Mouse (Mus musculus) kidney, embryonic 15.5 days (tissue): Measurements from ENCODE around the gene Trio. TPM values are rescaled to one million over a fixed set of nuclear protein-coding genes. Genes with fewer than 3 reads are reported as not detected.

Experiments used
- ATAC-seq: fragments of 200-750 bp; cut with Nextera tagmentation; replicated peaks from 2 replicates; pipeline ENCODE4 v1.8.0; 2017; ENCODE audit warnings: moderate TSS enrichment; ENCODE audit not compliant: low FRiP score
- H3K27ac ChIP-seq: fragments of 300-500 bp; sonication (generic); 2 replicates; pipeline ENCODE4 v1.5.1; 2015; ENCODE audit warnings: mild to moderate bottlenecking, inconsistent platforms
- H3K27me3 ChIP-seq: fragments of 300-500 bp; sonication (generic); 2 replicates; pipeline ENCODE4 v1.6.1; 2015; ENCODE audit warnings: inconsistent platforms
- H3K36me3 ChIP-seq: fragments of 300-500 bp; sonication (generic); 2 replicates; pipeline ENCODE4 v1.6.1; 2015; ENCODE audit warnings: inconsistent platforms
- H3K4me1 ChIP-seq: fragments of 300-500 bp; sonication (generic); 2 replicates; pipeline ENCODE4 v1.6.1; 2015; ENCODE audit warnings: inconsistent platforms
- H3K4me2 ChIP-seq: fragments of 300-500 bp; sonication (generic); 2 replicates; pipeline ENCODE4 v1.6.1; 2015; ENCODE audit warnings: moderate library complexity, mild to moderate bottlenecking, inconsistent platforms
- H3K4me3 ChIP-seq: fragments of 300-500 bp; sonication (generic); replicated peaks from 2 replicates; pipeline ENCODE4 v1.5.1; 2015; ENCODE audit warnings: mild to moderate bottlenecking, inconsistent platforms
- H3K9ac ChIP-seq: fragments of 300-500 bp; sonication (generic); 2 replicates; pipeline ENCODE4 v1.6.1; 2015; ENCODE audit warnings: mild to moderate bottlenecking, inconsistent platforms
- H3K9me3 ChIP-seq: fragments of 300-500 bp; sonication (generic); replicated peaks from 2 replicates; pipeline ENCODE4 v1.6.1; 2016; ENCODE audit warnings: inconsistent platforms
- WGBS: fragments of 180-500 bp; shearing (Covaris S2); methylation state at CpG from one replicate; pipeline ENCODE4 v1.1.7; 2015; ENCODE audit warnings: mixed read lengths; 5-methylcytosine and 5-hydroxymethylcytosine counted together
- polyA plus RNA-seq: library from polyadenylated mRNA; unstranded; fragments of >200 nt; fragmentation: Nextera tagmentation; extraction: Ambion mirVana; gene quantifications from 2 replicates; pipeline ENCODE4 v1.2.1, GENCODE M21; 2015

Trio gene
- polyA plus RNA-seq, 1 experiment from 2014 or later = 28.8 TPM

- no peak for ATAC-seq
- Histone ChIP-seq H3K27ac (no peak overlapping the region), H3K4me2 (no peak overlapping the region), H3K4me1 (peaks cover 5% of the 10 kb centered on the region), H3K4me3 (no peak overlapping the region), H3K9me3 (no peaks in the 10 kb centered on the region), H3K9ac (no peak overlapping the region), H3K27me3 (no peaks in the 10 kb centered on the region), H3K36me3 (no peaks in the 10 kb centered on the region)
- 88% methylated on average over 7 of the region's 7 CpGs for WGBS
These were observed 3.7 kb upstream of the Trio start for GRCm38 (mm10) chr15:28029371-28029770.

- Histone ChIP-seq H3K36me3 (no peaks in the 10 kb centered on the region), H3K4me3 (no peak overlapping the region), H3K4me1 (peaks cover 11% of the 10 kb centered on the region), H3K27me3 (no peaks in the 10 kb centered on the region), H3K4me2 (no peak overlapping the region), H3K9me3 (no peaks in the 10 kb centered on the region), H3K9ac (no peak overlapping the region), H3K27ac (no peak overlapping the region)
- no peak for ATAC-seq
- 95% methylated on average over 6 of the region's 6 CpGs for WGBS
These were observed 2.9 kb upstream of the Trio start for GRCm38 (mm10) chr15:28028542-28028941.

- Histone ChIP-seq H3K9ac (peak overlapping the region; percentile 28; the same call in 1 of the 2 replicates), H3K27me3 (no peaks in the 10 kb centered on the region), H3K4me2 (peak overlapping the region; percentile 89), H3K4me3 (peak overlapping the region; percentile 95), H3K36me3 (no peaks in the 10 kb centered on the region), H3K27ac (peak overlapping the region; percentile 11; the same call in 1 of the 2 replicates), H3K4me1 (peaks cover 36% of the 10 kb centered on the region), H3K9me3 (no peaks in the 10 kb centered on the region)
- under 1% methylated on average over 18 of the region's 18 CpGs for WGBS
- no peak for ATAC-seq
These were observed 476 bp upstream of the Trio start for GRCm38 (mm10) chr15:28026167-28026481.

GRCm38 (mm10) chr15:28024965-28025338 is 696 bp downstream of the Trio start:
- peak overlapping the region; percentile 98 for H3K27ac ChIP-seq
- H3K4me1 ChIP-seq = peaks cover 43% of the 10 kb centered on the region
- H3K4me2 ChIP-seq = peak overlapping the region; percentile 89
- under 1% methylated on average over 54 of the region's 54 CpGs for WGBS
- H3K9ac ChIP-seq = peak overlapping the region; percentile 95
- H3K36me3 ChIP-seq = no peaks in the 10 kb centered on the region
- no peaks in the 10 kb centered on the region for H3K27me3 ChIP-seq
- H3K4me3 ChIP-seq = peak overlapping the region; percentile 95
- no peaks in the 10 kb centered on the region for H3K9me3 ChIP-seq
- peak; percentile 27 for ATAC-seq

GRCm38 (mm10) chr15:28024031-28024964 is 1.4 kb downstream of the Trio start:
- H3K36me3 ChIP-seq = no peaks in the 10 kb centered on the region
- no peaks in the 10 kb centered on the region for H3K9me3 ChIP-seq
- peak overlapping the region; percentile 95 for H3K4me3 ChIP-seq
- H3K27me3 ChIP-seq = no peaks in the 10 kb centered on the region
- H3K27ac ChIP-seq = peak overlapping the region; percentile 98
- H3K4me2 ChIP-seq = peak overlapping the region; percentile 89
- peaks cover 48% of the 10 kb centered on the region for H3K4me1 ChIP-seq
- H3K9ac ChIP-seq = peak overlapping the region; percentile 95
- WGBS = under 1% methylated on average over 79 of the region's 81 CpGs
- peak; percentile 62 for ATAC-seq

- H3K4me2 ChIP-seq = peak overlapping the region; percentile 24
- 0 out of 2 replicates have a peak overlapping the region, but pooled peaks have one; percentile 10 for H3K9ac ChIP-seq
- H3K4me3 ChIP-seq = no peak overlapping the region
- no peak overlapping the region for H3K27ac ChIP-seq
- WGBS = 7% methylated on average over 15 of the region's 15 CpGs
- H3K4me1 ChIP-seq = peaks cover 51% of the 10 kb centered on the region
- H3K9me3 ChIP-seq = no peaks in the 10 kb centered on the region
- H3K36me3 ChIP-seq = no peaks in the 10 kb centered on the region
- ATAC-seq = no peak
- no peaks in the 10 kb centered on the region for H3K27me3 ChIP-seq
These were observed 3.9 kb downstream of the Trio start for GRCm38 (mm10) chr15:28021591-28022209.

GRCm38 (mm10) chr15:28019393-28020070 is 6.1 kb downstream of the Trio start:
- no peak for ATAC-seq
- peaks cover 50% of the 10 kb centered on the region for H3K4me1 ChIP-seq

GRCm38 (mm10) chr15:28007516-28007915 is 18.1 kb downstream of the Trio start:
- peaks cover 57% of the 10 kb centered on the region for H3K4me1 ChIP-seq
- H3K36me3 ChIP-seq = no peaks in the 10 kb centered on the region
- no peak overlapping the region for H3K4me2 ChIP-seq
- H3K27ac ChIP-seq = no peak overlapping the region
- 70% methylated on average over 3 of the region's 3 CpGs for WGBS
- H3K9ac ChIP-seq = no peak overlapping the region
- no peaks in the 10 kb centered on the region for H3K27me3 ChIP-seq
- H3K9me3 ChIP-seq = no peaks in the 10 kb centered on the region
- H3K4me3 ChIP-seq = no peak overlapping the region
- ATAC-seq = no peak

More at GRCm38 (mm10) chr15:28019393-28020070, 6.1 kb downstream of the Trio start:
- Histone ChIP-seq H3K27ac (no peak overlapping the region), H3K9ac (no peak overlapping the region), H3K36me3 (no peaks in the 10 kb centered on the region), H3K4me2 (no peak overlapping the region), H3K27me3 (no peaks in the 10 kb centered on the region), H3K4me3 (no peak overlapping the region), H3K9me3 (no peaks in the 10 kb centered on the region)
- WGBS = 63% methylated on average over 7 of the region's 7 CpGs

- peak overlapping the region; percentile 70 for H3K27ac ChIP-seq
- ATAC-seq = no peak
- H3K4me1 ChIP-seq = peaks cover 75% of the 10 kb centered on the region
- WGBS = 30% methylated on average over 5 of the region's 5 CpGs
- H3K27me3 ChIP-seq = no peaks in the 10 kb centered on the region
- no peaks in the 10 kb centered on the region for H3K36me3 ChIP-seq
- H3K9me3 ChIP-seq = no peaks in the 10 kb centered on the region
- H3K9ac ChIP-seq = no peak overlapping the region
- no peak overlapping the region for H3K4me3 ChIP-seq
- no peak overlapping the region for H3K4me2 ChIP-seq
These were observed 21.4 kb downstream of the Trio start for GRCm38 (mm10) chr15:28004192-28004767.

- Histone ChIP-seq H3K36me3 (no peaks in the 10 kb centered on the region), H3K27ac (no peak overlapping the region), H3K4me1 (peaks cover 76% of the 10 kb centered on the region), H3K4me3 (no peak overlapping the region), H3K9me3 (no peaks in the 10 kb centered on the region), H3K9ac (no peak overlapping the region), H3K27me3 (no peaks in the 10 kb centered on the region), H3K4me2 (no peak overlapping the region)
- no peak for ATAC-seq
- 86% methylated on average over 3 of the region's 3 CpGs for WGBS
These were observed 23.1 kb downstream of the Trio start for GRCm38 (mm10) chr15:28002515-28002914.

GRCm38 (mm10) chr15:28001299-28001698 is 24.3 kb downstream of the Trio start:
- Histone ChIP-seq H3K4me1 (peaks cover 80% of the 10 kb centered on the region), H3K27ac (no peak overlapping the region; the same call in 1 of the 2 replicates), H3K4me2 (no peak overlapping the region), H3K9me3 (no peaks in the 10 kb centered on the region), H3K27me3 (no peaks in the 10 kb centered on the region), H3K36me3 (no peaks in the 10 kb centered on the region), H3K9ac (no peak overlapping the region), H3K4me3 (no peak overlapping the region)
- no peak for ATAC-seq
- WGBS = 16% methylated on average over 4 of the region's 4 CpGs
